ENCODE assay signal across 8 mouse cellular contexts in the genomic region with DNA sequence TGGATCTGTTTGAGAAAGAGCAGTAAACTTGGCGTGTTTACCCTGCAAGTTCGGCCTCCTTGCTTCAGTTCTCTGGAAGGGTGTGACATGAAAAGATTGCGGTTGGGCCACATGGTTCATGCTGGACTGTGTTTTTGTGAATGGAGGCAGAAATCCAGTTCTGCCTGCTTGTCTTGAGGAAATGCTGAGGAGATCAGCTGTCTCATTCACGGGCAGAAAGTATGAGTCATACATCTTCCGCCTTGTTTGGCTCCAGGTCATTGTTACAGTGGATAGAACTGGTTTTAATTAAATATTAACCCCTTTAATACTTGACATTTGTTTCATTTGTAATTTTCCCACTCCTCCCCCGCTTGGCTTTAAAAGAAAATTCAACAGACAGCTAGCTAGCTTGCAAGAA. TPM values are rescaled to one million over a fixed set of nuclear protein-coding genes. Genes with fewer than 3 reads are reported as not detected.
DNase-seq lines count a peak whose midpoint lies in the region; ATAC-seq and TF ChIP-seq lines count a peak whose summit lies in the region.

No protein-coding gene starts in this region.

- no peaks in the 10 kb centered on the region for H3K27me3 ChIP-seq in midbrain, embryonic 15.5 days (replicated peaks)
- H3K27me3 ChIP-seq in midbrain, embryonic 11.5 days (ENCODE audit: control insufficient read depth, insufficient read depth, low read length) = no peaks in the 10 kb centered on the region
- no peaks in the 10 kb centered on the region for H3K27me3 ChIP-seq in stomach, postnatal 0 days (ENCODE audit: control insufficient read depth, insufficient read depth, low read length)

- no peak for DNase-seq in midbrain, embryonic 11.5 days (ENCODE audit: low spot score, missing footprints)
- DNase-seq in brain, embryonic 14.5 days (ENCODE audit: low read depth) = peak; percentile 83
- peak; percentile 82 for DNase-seq in fibroblast of lung, adult 2 months (ENCODE audit: low read depth)
- DNase-seq in heart, postnatal 36 days = peak; percentile 48 to 55
- DNase-seq in layer of hippocampus, postnatal 14 days (ENCODE audit: low spot score in 2 of 2) = peak; percentile 20 to 26
- peak; percentile 76 for DNase-seq in stomach, postnatal 0 days (ENCODE audit: low spot score)
- DNase-seq in spleen, postnatal 10 days (ENCODE audit: low spot score in 2 of 2) = no peak

- WGBS in midbrain, embryonic 15.5 days = 51% methylated on average over 6 of the region's 6 CpGs
- 61% methylated on average over 6 of the region's 6 CpGs for WGBS in midbrain, embryonic 11.5 days
- WGBS in stomach, postnatal 0 days = 11% methylated on average over 6 of the region's 6 CpGs

- no peak overlapping the region for H3K4me3 ChIP-seq in midbrain, embryonic 15.5 days
- H3K4me3 ChIP-seq in midbrain, embryonic 11.5 days (ENCODE audit: low read depth, low read length) = no peak overlapping the region
- H3K4me3 ChIP-seq in stomach, postnatal 0 days (ENCODE audit: low read depth, low read length) = no peak overlapping the region

- TF ChIP-seq CTCF in brain, embryonic 14.5 days (IDR thresholded peaks at IDR 0.05; ENCODE audit: borderline replicate concordance, extremely low read depth, insufficient read depth, insufficient read length) = no peak
- no peak for TF ChIP-seq CTCF in stomach, postnatal 0 days (IDR thresholded peaks at IDR 0.05; ENCODE audit: low read depth)

- no peak for TF ChIP-seq POLR2A in brain, embryonic 14.5 days (IDR thresholded peaks at IDR 0.05; ENCODE audit: borderline replicate concordance, extremely low read depth, insufficient read depth, insufficient read length, poor library complexity, severe bottlenecking)

- 0 out of 2 replicates have a peak overlapping the region, but pooled peaks have one; percentile 4 for H3K4me2 ChIP-seq in midbrain, embryonic 15.5 days
- H3K4me2 ChIP-seq in midbrain, embryonic 11.5 days = no peak overlapping the region
- H3K4me2 ChIP-seq in stomach, postnatal 0 days (replicated peaks; ENCODE audit: low read depth) = peak overlapping the region; percentile 23

- no peak overlapping the region for H3K9ac ChIP-seq in midbrain, embryonic 15.5 days
- H3K9ac ChIP-seq in midbrain, embryonic 11.5 days (ENCODE audit: low read length) = no peak overlapping the region
- no peak overlapping the region for H3K9ac ChIP-seq in stomach, postnatal 0 days (ENCODE audit: low read length)

- no peak for TF ChIP-seq EP300 in stomach, postnatal 0 days (optimal IDR thresholded peaks at IDR 0.05)

- H3K9me3 ChIP-seq in midbrain, embryonic 15.5 days = no peaks in the 10 kb centered on the region
- no peaks in the 10 kb centered on the region for H3K9me3 ChIP-seq in midbrain, embryonic 11.5 days (ENCODE audit: control insufficient read depth, low read length)
- no peaks in the 10 kb centered on the region for H3K9me3 ChIP-seq in stomach, postnatal 0 days (ENCODE audit: control insufficient read depth, low read length)

- no peaks in the 10 kb centered on the region for H3K4me1 ChIP-seq in midbrain, embryonic 15.5 days
- no peaks in the 10 kb centered on the region for H3K4me1 ChIP-seq in midbrain, embryonic 11.5 days (ENCODE audit: control insufficient read depth, insufficient read depth, low read length)
- H3K4me1 ChIP-seq in stomach, postnatal 0 days (replicated peaks; ENCODE audit: control insufficient read depth, insufficient read depth) = no peaks in the 10 kb centered on the region

- intact Hi-C loops in heart, postnatal 36 days (cut with DNase I) = loop anchor here (10.0 kb wide), 1 partner anchor 1246 kb away; the partner anchor contains the start of gene Arl4a

- H3K27ac ChIP-seq in midbrain, embryonic 15.5 days = no peak overlapping the region
- no peak overlapping the region for H3K27ac ChIP-seq in midbrain, embryonic 11.5 days (ENCODE audit: low read depth, low read length)
- no peak overlapping the region for H3K27ac ChIP-seq in stomach, postnatal 0 days (replicated peaks)

- no peaks in the 10 kb centered on the region for H3K36me3 ChIP-seq in midbrain, embryonic 15.5 days (replicated peaks)
- no peaks in the 10 kb centered on the region for H3K36me3 ChIP-seq in midbrain, embryonic 11.5 days (ENCODE audit: control insufficient read depth, insufficient read depth, low read length)
- no peaks in the 10 kb centered on the region for H3K36me3 ChIP-seq in stomach, postnatal 0 days (ENCODE audit: control insufficient read depth, insufficient read depth, low read length)

- no peak; the same call in 1 of the 2 replicates for ATAC-seq in midbrain, embryonic 15.5 days (replicated peaks)
- no peak for ATAC-seq in midbrain, embryonic 11.5 days (ENCODE audit: low FRiP score)
- ATAC-seq in stomach, postnatal 0 days (ENCODE audit: low FRiP score, low TSS enrichment) = peak; percentile 100

RNA-seq across cellular contexts. Expression of gene Etv1, which starts 9.4 kb away (rescaled TPM):
- 21.2 and 22.6 TPM in 2 replicates for polyA plus RNA-seq in midbrain, embryonic 15.5 days (2015; fragmentation: Nextera tagmentation; extraction: Ambion mirVana)
- 12.7 and 15.1 TPM in 2 replicates for polyA plus RNA-seq in midbrain, embryonic 11.5 days (2014; fragmentation: Nextera tagmentation; extraction: Ambion mirVana)
- 12.5 and 18.8 TPM in 2 replicates for polyA plus RNA-seq in brain, embryonic 14.5 days (2012; rRNA removed)
- total RNA-seq in heart, postnatal 36 days (2021) = 1 to 10 TPM; 8.2 to 9.4 TPM
- total RNA-seq in layer of hippocampus, postnatal 14 days (2021) = 10 to 100 TPM; 64.2 to 74.3 TPM
- 20.7 and 20.9 TPM in 2 replicates for polyA plus RNA-seq in stomach, postnatal 0 days (2015; fragmentation: Nextera tagmentation; extraction: Ambion mirVana)

Comparison
In these comparisons a context has a peak if more than half of its experiments do, and no peak if none do; other contexts are left out.
1. DNase-seq: peak in brain, embryonic 14.5 days (single experiment), fibroblast of lung, adult 2 months (single experiment), heart, postnatal 36 days (2 of 2), layer of hippocampus, postnatal 14 days (2 of 2) and stomach, postnatal 0 days (single experiment); none in midbrain, embryonic 11.5 days (single experiment) and spleen, postnatal 10 days (0 of 2).